Mouse (Mus musculus) C2C12 (cell line): ENCODE results near the gene Dhrs13. TPM values are rescaled to one million over a fixed set of nuclear protein-coding genes. Genes with fewer than 3 reads are reported as not detected.

ENCODE experiments used
- H3K27me3 ChIP-seq: one replicate; pipeline ENCODE4 v1.6.1; 2011; ENCODE audit not compliant: control insufficient read depth, insufficient read depth, insufficient read length
- H3K36me3 ChIP-seq: one replicate; pipeline ENCODE4 v1.6.1; 2011; ENCODE audit not compliant: control insufficient read depth, insufficient read depth
- H3K4me3 ChIP-seq: one replicate; pipeline ENCODE4 v1.5.1; 2011; ENCODE audit warnings: mild to moderate bottlenecking, control low read depth; ENCODE audit not compliant: poor library complexity, insufficient read depth, severe bottlenecking
- H3K79me2 ChIP-seq: one replicate; pipeline ENCODE4 v1.6.1; 2011; ENCODE audit not compliant: control insufficient read depth, insufficient read depth
- H3K79me3 ChIP-seq: one replicate; pipeline ENCODE4 v1.6.1; 2011; ENCODE audit warnings: low read depth, control low read depth
- H3ac ChIP-seq: one replicate; pipeline ENCODE3; 2011; ENCODE audit warnings: low read depth; ENCODE audit not compliant: control insufficient read depth, insufficient read length
- CEBPB ChIP-seq: IDR thresholded peaks from one replicate; pipeline ENCODE4 v1.6.1; 2011; ENCODE audit warnings: low read depth, mild to moderate bottlenecking, control low read depth, moderate library complexity
- CTCF ChIP-seq: IDR thresholded peaks from one replicate; pipeline ENCODE4 v1.5.1; 2011; ENCODE audit not compliant: control insufficient read depth, insufficient read depth, insufficient read length
- FOSL1 ChIP-seq: IDR thresholded peaks from one replicate; pipeline ENCODE4 v1.8.0; 2011; ENCODE audit warnings: mild to moderate bottlenecking, low read length; ENCODE audit not compliant: poor library complexity, insufficient read depth, severe bottlenecking
- MAX ChIP-seq: IDR thresholded peaks from one replicate; pipeline ENCODE4 v1.6.1; 2011; ENCODE audit warnings: mild to moderate bottlenecking, control low read depth
- MYOD1 ChIP-seq: IDR thresholded peaks from one replicate; pipeline ENCODE4 v1.6.1; 2011; ENCODE audit warnings: low read depth; ENCODE audit not compliant: control insufficient read depth, insufficient read length
- MYOG ChIP-seq: IDR thresholded peaks from one replicate; pipeline ENCODE4 v1.6.1; 2011; ENCODE audit not compliant: control insufficient read depth, insufficient read length; ENCODE audit errors: extremely low read depth
- USF1 ChIP-seq: IDR thresholded peaks from one replicate; pipeline ENCODE4 v1.6.1; 2011; ENCODE audit warnings: low read depth, mild to moderate bottlenecking, control low read depth, moderate library complexity
- polyA plus RNA-seq: library from polyadenylated mRNA; unstranded; fragments of >200 nt; fragmentation: generic; extraction: Trizol; gene quantifications from one replicate; pipeline ENCODE4 v1.2.1, GENCODE M21; 2012; ENCODE audit warnings: missing spikeins

Dhrs13 gene
- polyA plus RNA-seq, 1 experiment, result 16.7 TPM

DNA sequence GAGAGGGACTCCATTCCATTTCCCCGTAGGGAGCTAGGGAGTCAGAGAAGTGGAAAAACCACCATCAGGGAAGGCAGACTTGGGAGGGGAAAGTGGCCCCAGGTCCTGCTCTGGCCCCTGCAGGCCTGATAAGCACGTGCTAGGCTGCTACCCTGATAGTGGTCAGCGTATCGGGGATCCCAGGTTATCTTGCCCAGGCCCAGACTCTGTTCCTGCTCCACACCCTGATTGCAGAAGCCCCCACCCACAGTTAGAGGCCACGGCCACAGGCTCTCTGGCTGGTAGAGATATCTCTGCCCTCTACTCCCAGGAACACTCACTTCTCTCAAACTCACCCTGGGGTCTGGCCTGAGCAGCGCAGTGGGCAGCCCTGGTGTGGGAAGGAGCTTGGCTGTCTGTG, 37.6 kb downstream of the Dhrs13 start:
- H3K36me3 ChIP-seq, result peaks cover 20% of the 10 kb centered on the region
- H3K79me2 ChIP-seq, result no peaks in the 10 kb centered on the region
- TF ChIP-seq CEBPB, result no peak
- no peak for TF ChIP-seq USF1
- H3ac ChIP-seq, result no peak overlapping the region
- no peak overlapping the region for H3K4me3 ChIP-seq
- H3K27me3 ChIP-seq, result no peaks in the 10 kb centered on the region
- no peaks in the 10 kb centered on the region for H3K79me3 ChIP-seq

GRCm38 (mm10) chr11:78071938-78072337, 39.9 kb downstream of the Dhrs13 start:
- Histone ChIP-seq H3K36me3 (peaks cover 43% of the 10 kb centered on the region), H3K4me3 (no peak overlapping the region), H3K79me2 (no peaks in the 10 kb centered on the region), H3ac (no peak overlapping the region), H3K79me3 (no peaks in the 10 kb centered on the region), H3K27me3 (no peaks in the 10 kb centered on the region)
- no peak for TF ChIP-seq MYOD1
- no peak for TF ChIP-seq CEBPB
- TF ChIP-seq MYOG, result no peak
- no peak for TF ChIP-seq MAX
- no peak for TF ChIP-seq FOSL1
- TF ChIP-seq CTCF, result no peak
- TF ChIP-seq USF1, result no peak

DNA sequence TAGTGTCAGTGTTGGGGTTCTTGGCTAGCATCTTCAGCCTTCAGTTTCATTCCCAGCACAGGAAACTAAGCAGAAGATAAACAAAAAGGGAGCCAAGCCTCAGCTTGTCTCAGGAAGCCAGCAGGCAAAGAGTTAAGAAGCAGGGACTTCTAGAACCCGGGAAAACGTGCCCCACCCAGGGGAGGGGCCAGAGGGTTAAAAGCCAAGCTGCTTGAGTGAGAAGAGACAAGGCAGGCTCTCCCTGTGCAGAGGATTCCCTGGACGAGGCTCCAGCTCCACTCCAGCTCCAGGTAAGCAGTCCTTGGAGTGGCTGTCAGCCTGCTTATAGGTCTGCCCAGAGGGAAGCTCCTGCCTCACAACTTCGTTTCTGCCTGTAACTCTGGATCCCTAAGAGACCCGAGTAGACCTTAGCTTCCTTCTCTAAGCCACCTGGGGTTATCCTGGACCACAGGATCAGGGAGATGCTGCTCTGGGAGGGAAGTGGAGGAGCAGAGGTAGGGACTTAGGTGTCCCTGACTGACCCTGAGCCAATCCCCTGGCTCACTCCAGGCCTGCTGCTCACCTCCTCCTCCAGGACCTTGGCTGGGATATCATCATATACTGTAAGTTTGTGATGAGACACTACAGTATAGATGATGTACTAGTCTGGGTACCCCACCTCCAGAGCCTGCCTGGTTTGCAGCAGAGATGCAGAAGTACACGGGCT, 40.5 kb downstream of the Dhrs13 start:
- no peak for TF ChIP-seq FOSL1
- no peak for TF ChIP-seq MAX
- TF ChIP-seq USF1, result no peak
- no peak for TF ChIP-seq MYOG
- TF ChIP-seq MYOD1, result no peak
- no peak for TF ChIP-seq CTCF
- TF ChIP-seq CEBPB, result no peak
- Histone ChIP-seq H3K36me3 (peaks cover 46% of the 10 kb centered on the region), H3K27me3 (no peaks in the 10 kb centered on the region), H3K4me3 (no peak overlapping the region), H3K79me3 (no peaks in the 10 kb centered on the region), H3ac (no peak overlapping the region), H3K79me2 (no peaks in the 10 kb centered on the region)

DNA sequence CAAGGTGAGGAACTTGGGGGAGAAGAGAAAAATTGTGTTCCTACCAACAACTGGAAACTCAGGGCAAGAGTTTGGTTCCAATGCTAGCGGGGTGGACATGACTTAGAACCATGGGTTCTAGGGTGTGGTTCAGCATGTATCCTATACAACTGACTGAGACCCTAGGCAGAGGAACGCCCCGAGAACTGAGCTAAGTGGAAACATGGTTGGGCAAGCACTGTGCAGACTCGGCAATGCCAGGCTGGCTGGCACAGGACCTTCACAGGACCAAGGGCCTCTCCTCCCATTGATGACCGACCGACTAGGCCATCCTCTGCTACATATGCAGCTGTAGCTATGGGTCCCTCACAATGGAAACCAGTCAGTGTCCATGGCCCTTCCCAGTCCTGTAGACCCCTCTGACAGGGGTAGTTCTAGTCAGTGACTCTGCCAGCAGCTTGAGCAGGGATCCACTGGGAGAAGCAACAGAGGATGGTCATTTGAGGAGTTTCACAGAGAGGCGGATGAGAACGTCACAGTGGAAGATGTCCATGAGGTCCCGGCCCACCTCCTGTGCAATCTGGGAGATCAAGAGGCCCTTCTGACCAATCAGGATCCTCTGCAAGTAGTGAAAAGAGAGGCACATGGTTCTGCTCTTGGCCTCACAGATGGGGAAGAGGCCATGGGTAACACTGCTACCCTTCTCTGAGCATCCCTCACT, 41.6 kb downstream of the Dhrs13 start:
- peaks cover 53% of the 10 kb centered on the region for H3K36me3 ChIP-seq
- peaks cover under 1% of the 10 kb centered on the region for H3K79me2 ChIP-seq
- no peaks in the 10 kb centered on the region for H3K79me3 ChIP-seq
- no peaks in the 10 kb centered on the region for H3K27me3 ChIP-seq
- no peak overlapping the region for H3ac ChIP-seq
- TF ChIP-seq FOSL1 (no peak), CEBPB (no peak), USF1 (no peak), MYOG (no peak), CTCF (no peak), MAX (no peak), MYOD1 (no peak)
- no peak overlapping the region for H3K4me3 ChIP-seq

- TF ChIP-seq MYOD1, result no peak
- TF ChIP-seq MYOG, result no peak
- no peak for TF ChIP-seq FOSL1
- Histone ChIP-seq H3K79me2 (peaks cover 6% of the 10 kb centered on the region), H3K79me3 (peaks cover 4% of the 10 kb centered on the region), H3K4me3 (no peak overlapping the region), H3K27me3 (no peaks in the 10 kb centered on the region), H3ac (no peak overlapping the region), H3K36me3 (peaks cover 53% of the 10 kb centered on the region)
These were observed 42.2 kb downstream of the Dhrs13 start for GRCm38 (mm10) chr11:78074277-78074652.

GRCm38 (mm10) chr11:78074666-78075065, 42.6 kb downstream of the Dhrs13 start:
- Histone ChIP-seq H3K79me3 (peaks cover 7% of the 10 kb centered on the region), H3ac (no peak overlapping the region), H3K4me3 (no peak overlapping the region), H3K36me3 (peaks cover 53% of the 10 kb centered on the region), H3K27me3 (no peaks in the 10 kb centered on the region), H3K79me2 (peaks cover 10% of the 10 kb centered on the region)
- no peak for TF ChIP-seq CEBPB
- no peak for TF ChIP-seq MYOD1
- no peak for TF ChIP-seq CTCF
- TF ChIP-seq MYOG, result no peak
- no peak for TF ChIP-seq MAX
- TF ChIP-seq USF1, result no peak
- no peak for TF ChIP-seq FOSL1
